Mouse (Mus musculus) forebrain, embryonic 14.5 days (tissue): Measurements from ENCODE around the gene Trmt6. TPM values are rescaled to one million over a fixed set of nuclear protein-coding genes. Genes with fewer than 3 reads are reported as not detected.
A peak's percentile ranks its signal among the peaks of the same experiment; 100 is the strongest.

Experiments used
- ATAC-seq: fragments of 200-750 bp; cut with Nextera tagmentation; 2 replicates; pipeline ENCODE4 v1.8.0; 2017; ENCODE audit warnings: mild to moderate bottlenecking, moderate library complexity
- DNase-seq: peaks from one replicate; pipeline ENCODE4 v3.0.0-alpha.2; 2015; ENCODE audit warnings: low spot score
- H3K27ac ChIP-seq: fragments of 300-500 bp; sonication (generic); 2 replicates; pipeline ENCODE4 v1.5.1; 2014; ENCODE audit warnings: low read depth, mild to moderate bottlenecking, control low read depth, low read length, moderate library complexity
- H3K27me3 ChIP-seq: fragments of 300-500 bp; sonication (generic); replicated peaks from 2 replicates; pipeline ENCODE4 v1.6.1; 2014; ENCODE audit warnings: low read length, control low read depth, mixed read lengths; ENCODE audit not compliant: control insufficient read depth, insufficient read depth
- H3K36me3 ChIP-seq: fragments of 300-500 bp; sonication (generic); 2 replicates; pipeline ENCODE4 v1.6.1; 2014; ENCODE audit warnings: low read length, control low read depth; ENCODE audit not compliant: control insufficient read depth, insufficient read depth
- H3K4me1 ChIP-seq: fragments of 300-500 bp; sonication (generic); 2 replicates; pipeline ENCODE4 v1.6.1; 2014; ENCODE audit warnings: antibody characterized with exemption, low read length, control low read depth; ENCODE audit not compliant: control insufficient read depth, insufficient read depth
- H3K4me2 ChIP-seq: fragments of 300-500 bp; sonication (generic); 2 replicates; pipeline ENCODE4 v1.6.1; 2014; ENCODE audit warnings: mild to moderate bottlenecking, control low read depth, low read length
- H3K4me3 ChIP-seq: fragments of 300-500 bp; sonication (generic); 2 replicates; pipeline ENCODE4 v1.5.1; 2014; ENCODE audit warnings: low read depth, low read length, control low read depth
- H3K9ac ChIP-seq: fragments of 300-500 bp; sonication (generic); 2 replicates; pipeline ENCODE4 v1.6.1; 2014; ENCODE audit warnings: mild to moderate bottlenecking, low read length, control low read depth, moderate library complexity
- H3K9me3 ChIP-seq: fragments of 300-500 bp; sonication (generic); replicated peaks from 2 replicates; pipeline ENCODE4 v1.6.1; 2016; ENCODE audit warnings: low read length, control low read depth, mixed read lengths; ENCODE audit not compliant: control insufficient read depth
- WGBS: fragments of 180-500 bp; shearing (Covaris S2); extraction: QIAGEN DNeasy Blood & Tissue Kit; methylation state at CpG from one replicate; pipeline ENCODE4 v1.1.7; 2014; 5-methylcytosine and 5-hydroxymethylcytosine counted together
- polyA plus RNA-seq: library from polyadenylated mRNA; unstranded; fragments of >200 nt; fragmentation: Nextera tagmentation; extraction: Ambion mirVana; gene quantifications from 2 replicates; pipeline ENCODE4 v1.2.1, GENCODE M21; 2014

The Trmt6 gene
- polyA plus RNA-seq, 1 experiment from 2014 or later, result 29.7 TPM

GRCm38 (mm10) chr2:132846407-132847358 lies 30.8 kb upstream of the Trmt6 start, which contains the start of gene Crls1:
Gene Crls1 (plus strand): TSS chr2:132846666.
- under 1% methylated on average over 66 of the region's 96 CpGs for WGBS
- ATAC-seq, result peak; percentile 94

GRCm38 (mm10) chr2:132841071-132841470 lies 25.2 kb upstream of the Trmt6 start:
- Histone ChIP-seq H3K36me3 (0 out of 2 replicates have a peak, but pooled peaks cover 18% of the 10 kb centered on the region), H3K9ac (no peak overlapping the region), H3K4me1 (no peaks in the 10 kb centered on the region), H3K27me3 (no peaks in the 10 kb centered on the region), H3K27ac (no peak overlapping the region), H3K4me3 (no peak overlapping the region), H3K4me2 (no peak overlapping the region), H3K9me3 (no peaks in the 10 kb centered on the region)
- DNase-seq (peak; percentile 45), ATAC-seq (no peak)
- WGBS, result 85% methylated on average over 4 of the region's 4 CpGs

More at GRCm38 (mm10) chr2:132846407-132847358, 30.8 kb upstream of the Trmt6 start, which contains the start of gene Crls1:
- DNase-seq, result peak; percentile 95
- Histone ChIP-seq H3K4me3 (peak within 1 kb of the TSS; percentile 87), H3K9ac (peak within 1 kb of the TSS; percentile 91), H3K27me3 (no peaks in the 10 kb centered on the region), H3K9me3 (no peaks in the 10 kb centered on the region), H3K4me2 (peak within 1 kb of the TSS; percentile 76), H3K4me1 (peaks cover 14% of the 10 kb centered on the region), H3K27ac (peak within 1 kb of the TSS; percentile 79), H3K36me3 (peaks cover 17% of the 10 kb centered on the region)

- Histone ChIP-seq H3K4me3 (no peak overlapping the region), H3K36me3 (peaks cover 49% of the 10 kb centered on the region), H3K9ac (no peak overlapping the region), H3K9me3 (no peaks in the 10 kb centered on the region), H3K4me2 (no peak overlapping the region), H3K4me1 (no peaks in the 10 kb centered on the region), H3K27ac (no peak overlapping the region), H3K27me3 (no peaks in the 10 kb centered on the region)
- 90% methylated on average over 2 of the region's 2 CpGs for WGBS
- DNase-seq, result no peak
- ATAC-seq, result no peak
These were observed 12.9 kb downstream of the Trmt6 start for GRCm38 (mm10) chr2:132802976-132803375.

- Histone ChIP-seq H3K27me3 (no peaks in the 10 kb centered on the region), H3K27ac (no peak overlapping the region), H3K4me3 (no peak overlapping the region), H3K9me3 (no peaks in the 10 kb centered on the region), H3K9ac (no peak overlapping the region), H3K4me2 (no peak overlapping the region), H3K4me1 (no peaks in the 10 kb centered on the region), H3K36me3 (peaks cover 3% of the 10 kb centered on the region; the same call in 1 of the 2 replicates)
- WGBS, result 94% methylated on average over 7 of the region's 7 CpGs
- no peak for ATAC-seq
- DNase-seq, result no peak
These were observed 21.7 kb downstream of the Trmt6 start for GRCm38 (mm10) chr2:132794204-132794586.

GRCm38 (mm10) chr2:132793441-132794203 lies 22.2 kb downstream of the Trmt6 start:
- Histone ChIP-seq H3K27ac (no peak overlapping the region), H3K4me1 (no peaks in the 10 kb centered on the region), H3K4me2 (no peak overlapping the region), H3K4me3 (no peak overlapping the region), H3K9ac (no peak overlapping the region), H3K27me3 (no peaks in the 10 kb centered on the region), H3K36me3 (peaks cover 3% of the 10 kb centered on the region; the same call in 1 of the 2 replicates), H3K9me3 (no peaks in the 10 kb centered on the region)
- WGBS, result 89% methylated on average over 19 of the region's 19 CpGs
- DNase-seq (no peak), ATAC-seq (no peak)

- Histone ChIP-seq H3K27me3 (no peaks in the 10 kb centered on the region), H3K4me2 (no peak overlapping the region), H3K4me3 (no peak overlapping the region), H3K36me3 (no peaks in the 10 kb centered on the region), H3K27ac (no peak overlapping the region), H3K9ac (no peak overlapping the region), H3K9me3 (no peaks in the 10 kb centered on the region), H3K4me1 (no peaks in the 10 kb centered on the region; the same call in 1 of the 2 replicates)
- ATAC-seq (no peak), DNase-seq (no peak)
- WGBS, result 87% methylated on average over 6 of the region's 6 CpGs
These were observed 31.8 kb downstream of the Trmt6 start for GRCm38 (mm10) chr2:132784039-132784438.

- Histone ChIP-seq H3K4me3 (peak overlapping the region; percentile 55), H3K27me3 (no peaks in the 10 kb centered on the region), H3K4me2 (peak overlapping the region; percentile 62), H3K9ac (peak overlapping the region; percentile 80), H3K27ac (peak overlapping the region; percentile 88), H3K9me3 (no peaks in the 10 kb centered on the region), H3K36me3 (no peaks in the 10 kb centered on the region), H3K4me1 (no peaks in the 10 kb centered on the region; the same call in 1 of the 2 replicates)
- peak; percentile 98 for ATAC-seq
- DNase-seq, result peak; percentile 91
- under 1% methylated on average over 40 of the region's 41 CpGs for WGBS
These were observed 34.3 kb downstream of the Trmt6 start for GRCm38 (mm10) chr2:132781439-132782068.

- no peak; the same call in 1 of the 2 replicates for ATAC-seq
- WGBS, result 9% methylated on average over 4 of the region's 4 CpGs
- H3K4me2 ChIP-seq, result peak within 1 kb of the TSS; percentile 62
- H3K9me3 ChIP-seq, result no peaks in the 10 kb centered on the region
- H3K4me1 ChIP-seq, result no peaks in the 10 kb centered on the region; the same call in 1 of the 2 replicates
- no peaks in the 10 kb centered on the region for H3K27me3 ChIP-seq
- H3K27ac ChIP-seq, result peak within 1 kb of the TSS; percentile 88
- H3K9ac ChIP-seq, result peak within 1 kb of the TSS; percentile 80
- no peak for DNase-seq
- peak within 1 kb of the TSS; percentile 55 for H3K4me3 ChIP-seq
- H3K36me3 ChIP-seq, result no peaks in the 10 kb centered on the region
These were observed 34.9 kb downstream of the Trmt6 start, which contains the start of gene Chgb for GRCm38 (mm10) chr2:132780978-132781377. Gene Chgb (plus strand): TSS chr2:132781278.
